Mouse (Mus musculus): Measurements from ENCODE around the gene Zmiz2. TPM values are rescaled to one million over a fixed set of nuclear protein-coding genes. Genes with fewer than 3 reads are reported as not detected.
"Not testable (repeated sequence)": the region's sequence is repeated elsewhere in the genome, so short reads cannot be mapped to it uniquely, and the experiment has no call there.

Gene Zmiz2
- polyA plus RNA-seq, 1 experiment from 2014 or later: 19.3 TPM

GRCm38 (mm10) chr11:6445441-6445840, 56.6 kb downstream of the Zmiz2 start:
- 81% methylated on average over 4 of the region's 4 CpGs for WGBS
- ATAC-seq (ENCODE audit: low FRiP score): no peak
- no peak overlapping the region for H3K4me3 ChIP-seq (ENCODE audit: low read depth, low read length)
- H3K4me2 ChIP-seq (replicated peaks; ENCODE audit: low read depth, low read length): no peak overlapping the region
- no peaks in the 10 kb centered on the region for H3K4me1 ChIP-seq (replicated peaks; ENCODE audit: control insufficient read depth, insufficient read depth, low read length)
- H3K9ac ChIP-seq (ENCODE audit: low read depth, low read length): no peak overlapping the region
- H3K36me3 ChIP-seq (ENCODE audit: control insufficient read depth, insufficient read depth, low read length): no peaks in the 10 kb centered on the region
- no peak for DNase-seq (ENCODE audit: low spot score)
- no peak overlapping the region for H3K27ac ChIP-seq (ENCODE audit: low read depth, low read length)
- H3K9me3 ChIP-seq (ENCODE audit: control insufficient read depth, low read length): no peaks in the 10 kb centered on the region
- no peaks in the 10 kb centered on the region for H3K27me3 ChIP-seq (ENCODE audit: control insufficient read depth, insufficient read depth, low read length)

- H3K9me3 ChIP-seq (ENCODE audit: control insufficient read depth, low read length): no peaks in the 10 kb centered on the region
- no peak overlapping the region for H3K9ac ChIP-seq (ENCODE audit: low read depth, low read length)
- ATAC-seq (ENCODE audit: low FRiP score): no peak
- no peaks in the 10 kb centered on the region for H3K36me3 ChIP-seq (ENCODE audit: control insufficient read depth, insufficient read depth, low read length)
- no peaks in the 10 kb centered on the region for H3K4me1 ChIP-seq (replicated peaks; ENCODE audit: control insufficient read depth, insufficient read depth, low read length)
- no peak for DNase-seq (ENCODE audit: low spot score)
- no peak overlapping the region for H3K4me2 ChIP-seq (replicated peaks; ENCODE audit: low read depth, low read length)
- 91% methylated on average over 7 of the region's 7 CpGs for WGBS
- H3K27me3 ChIP-seq (ENCODE audit: control insufficient read depth, insufficient read depth, low read length): no peaks in the 10 kb centered on the region
- no peak overlapping the region for H3K4me3 ChIP-seq (ENCODE audit: low read depth, low read length)
- H3K27ac ChIP-seq (ENCODE audit: low read depth, low read length): no peak overlapping the region
Observed at GRCm38 (mm10) chr11:6445951-6446350, 57.1 kb downstream of the Zmiz2 start.

DNA sequence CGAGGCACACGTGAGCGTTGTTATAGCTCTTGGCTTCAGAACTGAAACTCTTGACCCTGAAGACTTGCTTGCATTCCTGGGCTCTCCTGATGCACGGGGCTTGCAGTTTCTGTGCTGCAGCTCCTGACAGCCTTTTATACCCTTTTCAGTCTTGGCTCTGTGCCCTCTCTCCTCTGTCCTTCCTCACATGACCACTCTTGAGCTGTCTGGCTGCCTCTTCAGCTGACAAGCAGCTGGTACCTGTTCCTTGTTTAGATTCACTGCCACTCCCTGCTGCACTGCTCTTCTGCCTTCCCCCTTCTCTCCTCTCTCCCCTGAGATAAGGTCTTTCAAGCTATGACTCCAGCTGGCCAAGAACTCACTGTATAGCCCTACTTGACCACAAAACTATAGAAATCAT, 58.6 kb downstream of the Zmiz2 start:
- Histone ChIP-seq H3K36me3 (ENCODE audit: control insufficient read depth, insufficient read depth, low read length) (no peaks in the 10 kb centered on the region), H3K27me3 (ENCODE audit: control insufficient read depth, insufficient read depth, low read length) (no peaks in the 10 kb centered on the region), H3K4me1 (replicated peaks; ENCODE audit: control insufficient read depth, insufficient read depth, low read length) (no peaks in the 10 kb centered on the region), H3K9me3 (ENCODE audit: control insufficient read depth, low read length) (no peaks in the 10 kb centered on the region), H3K4me3 (ENCODE audit: low read depth, low read length) (no peak overlapping the region), H3K27ac (ENCODE audit: low read depth, low read length) (no peak overlapping the region), H3K9ac (ENCODE audit: low read depth, low read length) (no peak overlapping the region), H3K4me2 (replicated peaks; ENCODE audit: low read depth, low read length) (no peak overlapping the region)
- ATAC-seq (ENCODE audit: low FRiP score) (no peak), DNase-seq (ENCODE audit: low spot score) (no peak)
- 90% methylated on average over 4 of the region's 4 CpGs for WGBS

DNA sequence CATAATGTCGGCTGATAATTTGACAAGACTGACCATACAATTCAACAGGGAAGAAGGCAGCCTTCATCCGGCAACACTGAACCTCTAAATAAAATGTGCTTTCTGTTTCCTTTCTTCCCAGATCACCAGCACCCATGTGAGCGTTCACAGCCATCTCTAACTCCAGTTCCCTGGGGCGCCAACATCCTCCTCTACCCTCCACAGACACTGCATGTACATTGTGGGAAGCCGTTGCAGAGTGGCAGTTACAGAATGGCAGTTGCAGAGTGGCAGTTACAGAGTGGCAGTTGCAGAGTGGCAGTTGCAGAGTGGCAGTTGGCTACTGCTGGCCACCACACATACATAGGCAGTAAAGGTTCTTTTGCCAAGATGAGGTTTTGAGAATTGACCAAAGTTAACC, 59.3 kb downstream of the Zmiz2 start:
- not testable (repeated sequence) for H3K27me3 ChIP-seq (ENCODE audit: control insufficient read depth, insufficient read depth, low read length); H3K4me2 ChIP-seq (replicated peaks; ENCODE audit: low read depth, low read length); H3K9ac ChIP-seq (ENCODE audit: low read depth, low read length); DNase-seq (ENCODE audit: low spot score); H3K9me3 ChIP-seq (ENCODE audit: control insufficient read depth, low read length); H3K36me3 ChIP-seq (ENCODE audit: control insufficient read depth, insufficient read depth, low read length); ATAC-seq (ENCODE audit: low FRiP score); H3K27ac ChIP-seq (ENCODE audit: low read depth, low read length); H3K4me3 ChIP-seq (ENCODE audit: low read depth, low read length); H3K4me1 ChIP-seq (replicated peaks; ENCODE audit: control insufficient read depth, insufficient read depth, low read length)
- 92% methylated on average over 5 of the region's 5 CpGs for WGBS

Other genes with a start within 250 kb of the Zmiz2 start
- gene A730071L15Rik, start 189.0 kb upstream of the Zmiz2 start, polyA plus RNA-seq (2014; fragmentation: Nextera tagmentation; extraction: Ambion mirVana): 0.43 and 1.2 TPM in 2 replicates
- gene Nudcd3, start 188.7 kb upstream of the Zmiz2 start, polyA plus RNA-seq (2014; fragmentation: Nextera tagmentation; extraction: Ambion mirVana): 40.8 and 43.9 TPM in 2 replicates
- gene Npc1l1, start 158.9 kb upstream of the Zmiz2 start, polyA plus RNA-seq (2014; fragmentation: Nextera tagmentation; extraction: Ambion mirVana): not detected in 2 replicates
- 93.9 and 103 TPM in 2 replicates for gene Ddx56, start 121.3 kb upstream of the Zmiz2 start, polyA plus RNA-seq (2014; fragmentation: Nextera tagmentation; extraction: Ambion mirVana)
- 152 and 166 TPM in 2 replicates for gene Tmed4, start 114.2 kb upstream of the Zmiz2 start, polyA plus RNA-seq (2014; fragmentation: Nextera tagmentation; extraction: Ambion mirVana)
- gene Ogdh, start 97.4 kb upstream of the Zmiz2 start, polyA plus RNA-seq (2014; fragmentation: Nextera tagmentation; extraction: Ambion mirVana): 70.2 and 82.1 TPM in 2 replicates
- gene Ppia, start 26.4 kb downstream of the Zmiz2 start, polyA plus RNA-seq (2014; fragmentation: Nextera tagmentation; extraction: Ambion mirVana): 5,018 and 5,123 TPM in 2 replicates
- gene H2afv, start 55.4 kb downstream of the Zmiz2 start, polyA plus RNA-seq (2014; fragmentation: Nextera tagmentation; extraction: Ambion mirVana): 784 and 787 TPM in 2 replicates
- 12.7 and 17.9 TPM in 2 replicates for gene Purb, start 86.8 kb downstream of the Zmiz2 start, polyA plus RNA-seq (2014; fragmentation: Nextera tagmentation; extraction: Ambion mirVana)
- 0.43 and 0.53 TPM in 2 replicates for gene Myo1g, start 131.9 kb downstream of the Zmiz2 start, polyA plus RNA-seq (2014; fragmentation: Nextera tagmentation; extraction: Ambion mirVana)
- gene Ccm2, start 157.8 kb downstream of the Zmiz2 start, polyA plus RNA-seq (2014; fragmentation: Nextera tagmentation; extraction: Ambion mirVana): 88.2 and 88.4 TPM in 2 replicates
- gene Nacad, start 217.0 kb downstream of the Zmiz2 start, polyA plus RNA-seq (2014; fragmentation: Nextera tagmentation; extraction: Ambion mirVana): 44.3 and 44.8 TPM in 2 replicates
- gene Tbrg4, start 237.0 kb downstream of the Zmiz2 start, polyA plus RNA-seq (2014; fragmentation: Nextera tagmentation; extraction: Ambion mirVana): 31.8 and 34.6 TPM in 2 replicates
- gene Wap, start 249.6 kb downstream of the Zmiz2 start, polyA plus RNA-seq (2014; fragmentation: Nextera tagmentation; extraction: Ambion mirVana): not detected in 2 replicates